Mouse (Mus musculus): Measurements from ENCODE around the gene Myef2.

GRCm38 (mm10) chr2:125155504-125155903 is 32.0 kb upstream of the Myef2 start:
- TF ChIP-seq POLR2A (IDR thresholded peaks at IDR 0.05; ENCODE audit: control insufficient read depth, extremely low read depth, insufficient read depth, low read length, poor library complexity) (no peak), CTCF (IDR thresholded peaks at IDR 0.05; ENCODE audit: borderline replicate concordance, control insufficient read depth, extremely low read depth, insufficient read depth, low read length, poor library complexity) (no peak)

Data from thymus, adult 2 months (tissue).